Mouse (Mus musculus): Measurements from ENCODE around the gene Lmcd1. TPM values are rescaled to one million over a fixed set of nuclear protein-coding genes. Genes with fewer than 3 reads are reported as not detected.

Lmcd1 gene
- not detected for polyA plus RNA-seq (2017; shearing (Covaris generic))

DNA sequence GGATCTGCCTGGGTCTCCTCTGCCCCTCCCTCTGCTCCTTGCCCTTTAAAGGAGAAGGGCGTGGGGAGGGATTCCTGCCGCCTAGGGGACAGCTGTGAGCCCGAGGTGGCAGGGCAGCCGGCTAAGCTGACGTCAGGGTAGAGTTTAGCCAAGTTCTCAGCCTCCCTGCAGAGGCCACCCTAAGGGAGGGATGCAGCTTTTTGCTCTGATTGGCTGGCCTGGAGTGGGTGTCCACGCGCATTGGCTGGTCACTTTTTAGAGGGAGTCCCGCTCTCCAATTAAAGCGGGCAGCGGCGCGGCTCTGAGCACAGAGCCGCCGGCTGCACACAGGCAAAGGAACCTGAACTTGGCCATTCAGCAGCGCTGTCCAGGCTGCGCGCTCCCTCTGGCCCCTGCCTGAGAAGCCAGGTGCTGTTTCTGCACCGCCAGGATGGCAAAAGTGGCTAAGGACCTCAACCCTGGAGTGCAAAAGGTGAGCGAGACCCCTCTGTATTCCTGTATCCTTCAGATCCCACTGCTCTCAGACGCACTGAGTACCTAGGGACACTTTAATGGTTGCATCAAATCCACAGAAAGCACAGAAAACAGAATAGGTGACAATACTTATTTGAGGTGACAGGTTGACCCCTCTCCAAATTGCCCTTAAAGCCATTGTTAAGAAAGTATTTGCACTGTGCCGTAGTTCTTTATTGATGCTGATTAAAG is at the start of gene Lmcd1:
Lmcd1 (plus strand) TSS at position 258 of the 705 bp plus-strand sequence.

Other genes starting within 250 kb of the Lmcd1 start
- not detected for gene Ssu2, start 114.3 kb downstream of the Lmcd1 start, polyA plus RNA-seq (2017; shearing (Covaris generic))
- not detected for gene Cav3, start 185.7 kb downstream of the Lmcd1 start, polyA plus RNA-seq (2017; shearing (Covaris generic))
- not detected for gene Oxtr, start 216.2 kb downstream of the Lmcd1 start, polyA plus RNA-seq (2017; shearing (Covaris generic))

Data from activated CD4-positive, CD25-positive, alpha-beta regulatory T cell, adult 9 weeks (primary cell).